Mouse (Mus musculus): ENCODE data around the gene Intu. TPM values are rescaled to one million over a fixed set of nuclear protein-coding genes. Genes with fewer than 3 reads are reported as not detected.

The Intu gene
- polyA plus RNA-seq, 1 experiment from 2014 or later, result 3.7 TPM

GRCm38 (mm10) chr3:40660231-40660630, 129.1 kb downstream of the Intu start:
- peaks cover 11% of the 10 kb centered on the region; the same call in 1 of the 2 replicates for H3K36me3 ChIP-seq (ENCODE audit: control insufficient read depth, insufficient read depth, low read length)
- H3K27me3 ChIP-seq (ENCODE audit: control insufficient read depth, insufficient read depth, low read length), result no peaks in the 10 kb centered on the region
- no peak for DNase-seq
- H3K4me3 ChIP-seq (replicated peaks; ENCODE audit: low read depth, low read length), result no peak overlapping the region
- no peak overlapping the region for H3K9ac ChIP-seq (replicated peaks; ENCODE audit: low read length)
- no peak overlapping the region for H3K27ac ChIP-seq (replicated peaks; ENCODE audit: low read depth, low read length)
- no peaks in the 10 kb centered on the region for H3K9me3 ChIP-seq (ENCODE audit: control insufficient read depth, low read length)
- WGBS, result 96% methylated on average over 2 of the region's 2 CpGs
- no peaks in the 10 kb centered on the region for H3K4me1 ChIP-seq (ENCODE audit: control insufficient read depth, insufficient read depth, low read length)
- H3K4me2 ChIP-seq (ENCODE audit: low read length), result no peak overlapping the region
- no peak for ATAC-seq (ENCODE audit: low FRiP score, low TSS enrichment)

GRCm38 (mm10) chr3:40666109-40666508, 135.0 kb downstream of the Intu start:
- WGBS, result 92% methylated on average over 4 of the region's 4 CpGs
- H3K9ac ChIP-seq (replicated peaks; ENCODE audit: low read length), result no peak overlapping the region
- no peak overlapping the region for H3K4me2 ChIP-seq (ENCODE audit: low read length)
- H3K27me3 ChIP-seq (ENCODE audit: control insufficient read depth, insufficient read depth, low read length), result no peaks in the 10 kb centered on the region
- H3K4me3 ChIP-seq (replicated peaks; ENCODE audit: low read depth, low read length), result no peak overlapping the region
- H3K9me3 ChIP-seq (ENCODE audit: control insufficient read depth, low read length), result no peaks in the 10 kb centered on the region
- DNase-seq (no peak), ATAC-seq (ENCODE audit: low FRiP score, low TSS enrichment) (no peak)
- H3K27ac ChIP-seq (replicated peaks; ENCODE audit: low read depth, low read length), result no peak overlapping the region
- no peaks in the 10 kb centered on the region for H3K4me1 ChIP-seq (ENCODE audit: control insufficient read depth, insufficient read depth, low read length)
- 0 out of 2 replicates have a peak, but pooled peaks cover 9% of the 10 kb centered on the region for H3K36me3 ChIP-seq (ENCODE audit: control insufficient read depth, insufficient read depth, low read length)

- no peaks in the 10 kb centered on the region for H3K4me1 ChIP-seq (ENCODE audit: control insufficient read depth, insufficient read depth, low read length)
- H3K27me3 ChIP-seq (ENCODE audit: control insufficient read depth, insufficient read depth, low read length), result no peaks in the 10 kb centered on the region
- DNase-seq (no peak), ATAC-seq (ENCODE audit: low FRiP score, low TSS enrichment) (no peak)
- 0 out of 2 replicates have a peak, but pooled peaks cover 9% of the 10 kb centered on the region for H3K36me3 ChIP-seq (ENCODE audit: control insufficient read depth, insufficient read depth, low read length)
- no peak overlapping the region for H3K4me2 ChIP-seq (ENCODE audit: low read length)
- 87% methylated on average over 8 of the region's 8 CpGs for WGBS
- H3K27ac ChIP-seq (replicated peaks; ENCODE audit: low read depth, low read length), result no peak overlapping the region
- H3K4me3 ChIP-seq (replicated peaks; ENCODE audit: low read depth, low read length), result no peak overlapping the region
- H3K9me3 ChIP-seq (ENCODE audit: control insufficient read depth, low read length), result no peaks in the 10 kb centered on the region
- H3K9ac ChIP-seq (replicated peaks; ENCODE audit: low read length), result no peak overlapping the region
These were observed 136.0 kb downstream of the Intu start for GRCm38 (mm10) chr3:40666861-40667719.

- WGBS, result 76% methylated on average over 6 of the region's 6 CpGs
- H3K27me3 ChIP-seq (ENCODE audit: control insufficient read depth, insufficient read depth, low read length), result no peaks in the 10 kb centered on the region
- ATAC-seq (ENCODE audit: low FRiP score, low TSS enrichment), result no peak
- H3K9ac ChIP-seq (replicated peaks; ENCODE audit: low read length), result no peak overlapping the region
- H3K9me3 ChIP-seq (ENCODE audit: control insufficient read depth, low read length), result no peaks in the 10 kb centered on the region
- no peaks in the 10 kb centered on the region for H3K4me1 ChIP-seq (ENCODE audit: control insufficient read depth, insufficient read depth, low read length)
- peaks cover 8% of the 10 kb centered on the region; the same call in 1 of the 2 replicates for H3K36me3 ChIP-seq (ENCODE audit: control insufficient read depth, insufficient read depth, low read length)
- no peak for DNase-seq
- H3K27ac ChIP-seq (replicated peaks; ENCODE audit: low read depth, low read length), result no peak overlapping the region
- no peak overlapping the region for H3K4me2 ChIP-seq (ENCODE audit: low read length)
- H3K4me3 ChIP-seq (replicated peaks; ENCODE audit: low read depth, low read length), result no peak overlapping the region
These were observed 137.8 kb downstream of the Intu start for GRCm38 (mm10) chr3:40668889-40669288.

- no peaks in the 10 kb centered on the region for H3K27me3 ChIP-seq (ENCODE audit: control insufficient read depth, insufficient read depth, low read length)
- DNase-seq (no peak), ATAC-seq (ENCODE audit: low FRiP score, low TSS enrichment) (no peak)
- H3K27ac ChIP-seq (replicated peaks; ENCODE audit: low read depth, low read length), result no peak overlapping the region
- H3K36me3 ChIP-seq (ENCODE audit: control insufficient read depth, insufficient read depth, low read length), result peaks cover 6% of the 10 kb centered on the region; the same call in 1 of the 2 replicates
- H3K4me1 ChIP-seq (ENCODE audit: control insufficient read depth, insufficient read depth, low read length), result no peaks in the 10 kb centered on the region
- H3K4me2 ChIP-seq (ENCODE audit: low read length), result no peak overlapping the region
- H3K9me3 ChIP-seq (ENCODE audit: control insufficient read depth, low read length), result no peaks in the 10 kb centered on the region
- no peak overlapping the region for H3K9ac ChIP-seq (replicated peaks; ENCODE audit: low read length)
- no peak overlapping the region for H3K4me3 ChIP-seq (replicated peaks; ENCODE audit: low read depth, low read length)
- 91% methylated on average over 3 of the region's 3 CpGs for WGBS
These were observed 138.3 kb downstream of the Intu start for GRCm38 (mm10) chr3:40669395-40669794.

- no peak overlapping the region for H3K4me3 ChIP-seq (replicated peaks; ENCODE audit: low read depth, low read length)
- no peaks in the 10 kb centered on the region for H3K9me3 ChIP-seq (ENCODE audit: control insufficient read depth, low read length)
- peaks cover 3% of the 10 kb centered on the region; the same call in 1 of the 2 replicates for H3K36me3 ChIP-seq (ENCODE audit: control insufficient read depth, insufficient read depth, low read length)
- H3K4me1 ChIP-seq (ENCODE audit: control insufficient read depth, insufficient read depth, low read length), result no peaks in the 10 kb centered on the region
- ATAC-seq (ENCODE audit: low FRiP score, low TSS enrichment) (no peak), DNase-seq (no peak)
- H3K27ac ChIP-seq (replicated peaks; ENCODE audit: low read depth, low read length), result no peak overlapping the region
- WGBS, result 58% methylated on average over 1 of the region's 1 CpGs
- H3K9ac ChIP-seq (replicated peaks; ENCODE audit: low read length), result no peak overlapping the region
- no peak overlapping the region for H3K4me2 ChIP-seq (ENCODE audit: low read length)
- no peaks in the 10 kb centered on the region for H3K27me3 ChIP-seq (ENCODE audit: control insufficient read depth, insufficient read depth, low read length)
These were observed 142.4 kb downstream of the Intu start for GRCm38 (mm10) chr3:40673515-40673914.

- no peaks in the 10 kb centered on the region for H3K4me1 ChIP-seq (ENCODE audit: control insufficient read depth, insufficient read depth, low read length)
These were observed 143.9 kb downstream of the Intu start for GRCm38 (mm10) chr3:40674873-40675405.

GRCm38 (mm10) chr3:40678856-40679255, 147.8 kb downstream of the Intu start:
- no peaks in the 10 kb centered on the region for H3K4me1 ChIP-seq (ENCODE audit: control insufficient read depth, insufficient read depth, low read length)
- DNase-seq, result no peak
- no peaks in the 10 kb centered on the region for H3K27me3 ChIP-seq (ENCODE audit: control insufficient read depth, insufficient read depth, low read length)
- no peak overlapping the region for H3K27ac ChIP-seq (replicated peaks; ENCODE audit: low read depth, low read length)
- H3K4me2 ChIP-seq (ENCODE audit: low read length), result no peak overlapping the region
- WGBS, result 54% methylated on average over 1 of the region's 1 CpGs
- no peak overlapping the region for H3K9ac ChIP-seq (replicated peaks; ENCODE audit: low read length)
- ATAC-seq (ENCODE audit: low FRiP score, low TSS enrichment), result no peak
- H3K36me3 ChIP-seq (ENCODE audit: control insufficient read depth, insufficient read depth, low read length), result no peaks in the 10 kb centered on the region
- H3K9me3 ChIP-seq (ENCODE audit: control insufficient read depth, low read length), result no peaks in the 10 kb centered on the region
- no peak overlapping the region for H3K4me3 ChIP-seq (replicated peaks; ENCODE audit: low read depth, low read length)

More at GRCm38 (mm10) chr3:40674873-40675405, 143.9 kb downstream of the Intu start:
- peaks cover 3% of the 10 kb centered on the region; the same call in 1 of the 2 replicates for H3K36me3 ChIP-seq (ENCODE audit: control insufficient read depth, insufficient read depth, low read length)
- no peak overlapping the region for H3K9ac ChIP-seq (replicated peaks; ENCODE audit: low read length)
- H3K4me3 ChIP-seq (replicated peaks; ENCODE audit: low read depth, low read length), result no peak overlapping the region
- no peak overlapping the region for H3K4me2 ChIP-seq (ENCODE audit: low read length)
- WGBS, result 27% methylated on average over 8 of the region's 8 CpGs
- no peak for DNase-seq
- ATAC-seq (ENCODE audit: low FRiP score, low TSS enrichment), result no peak
- no peaks in the 10 kb centered on the region for H3K27me3 ChIP-seq (ENCODE audit: control insufficient read depth, insufficient read depth, low read length)
- no peak overlapping the region for H3K27ac ChIP-seq (replicated peaks; ENCODE audit: low read depth, low read length)
- H3K9me3 ChIP-seq (ENCODE audit: control insufficient read depth, low read length), result no peaks in the 10 kb centered on the region

- no peak overlapping the region for H3K27ac ChIP-seq (replicated peaks; ENCODE audit: low read depth, low read length)
- H3K4me1 ChIP-seq (ENCODE audit: control insufficient read depth, insufficient read depth, low read length), result peaks cover 14% of the 10 kb centered on the region
- H3K9me3 ChIP-seq (ENCODE audit: control insufficient read depth, low read length), result no peaks in the 10 kb centered on the region
- H3K4me2 ChIP-seq (ENCODE audit: low read length), result no peak overlapping the region
- WGBS, result 26% methylated on average over 11 of the region's 11 CpGs
- DNase-seq (no peak), ATAC-seq (ENCODE audit: low FRiP score, low TSS enrichment) (no peak)
- no peaks in the 10 kb centered on the region for H3K27me3 ChIP-seq (ENCODE audit: control insufficient read depth, insufficient read depth, low read length)
- H3K36me3 ChIP-seq (ENCODE audit: control insufficient read depth, insufficient read depth, low read length), result no peaks in the 10 kb centered on the region
- H3K9ac ChIP-seq (replicated peaks; ENCODE audit: low read length), result no peak overlapping the region
- H3K4me3 ChIP-seq (replicated peaks; ENCODE audit: low read depth, low read length), result no peak overlapping the region
These were observed 151.3 kb downstream of the Intu start for GRCm38 (mm10) chr3:40682404-40682803.
